Mouse (Mus musculus): ENCODE data around the gene 4632433K11Rik. TPM values are rescaled to one million over a fixed set of nuclear protein-coding genes. Genes with fewer than 3 reads are reported as not detected.
"Not testable (repeated sequence)": the region's sequence is repeated elsewhere in the genome, so short reads cannot be mapped to it uniquely, and the experiment has no call there.

Gene 4632433K11Rik
- polyA plus RNA-seq, 1 experiment, result not detected

DNA sequence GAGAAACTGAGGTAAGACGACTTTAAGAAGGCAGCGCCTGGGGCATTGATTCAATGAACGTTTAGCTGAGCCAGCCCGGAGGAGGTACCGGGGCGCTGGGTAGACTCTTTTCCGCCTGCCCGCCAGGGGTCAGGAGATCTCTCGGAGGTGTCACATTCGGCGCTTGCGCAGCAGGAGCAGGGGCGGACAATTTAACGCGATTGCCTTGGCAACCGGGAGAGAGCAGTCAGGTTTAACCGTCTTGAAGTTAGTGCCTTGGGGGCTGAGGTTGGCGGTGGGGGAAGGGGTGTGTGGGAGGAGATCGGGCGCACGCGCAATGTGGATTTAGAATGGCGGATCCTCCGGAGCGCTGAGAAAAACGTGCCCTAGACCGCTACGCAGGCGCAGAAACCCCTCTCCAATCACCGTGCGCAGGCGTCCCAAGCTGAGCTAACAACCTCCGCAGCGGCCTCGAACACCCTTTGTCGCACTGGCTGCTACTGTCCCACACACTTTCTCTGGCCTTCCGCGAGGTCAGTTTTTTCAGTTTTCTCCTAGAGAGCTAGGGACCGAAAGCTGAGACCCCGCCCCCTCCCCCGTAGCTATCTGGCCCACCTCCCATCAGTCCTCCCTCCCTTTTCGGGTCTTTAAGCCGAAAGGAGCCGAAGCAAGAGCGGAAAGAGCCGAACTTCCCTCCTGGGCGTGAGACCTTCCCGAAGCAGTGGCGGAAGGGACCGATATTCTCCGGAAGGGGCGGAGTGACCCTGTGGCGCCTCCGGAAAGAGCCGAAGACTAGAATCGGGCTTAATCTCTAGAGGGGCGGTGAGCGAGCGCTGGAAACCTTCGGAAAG is 27.2 kb downstream of the 4632433K11Rik start:
- Histone ChIP-seq H3K4me3 (replicated peaks) (peak overlapping the region; percentile 92), H3K4me1 (ENCODE audit: control insufficient read depth) (peaks cover 56% of the 10 kb centered on the region), H3K27me3 (ENCODE audit: control insufficient read depth) (peaks cover 37% of the 10 kb centered on the region), H3K36me3 (ENCODE audit: control insufficient read depth) (peaks cover 27% of the 10 kb centered on the region), H3K9me3 (ENCODE audit: control insufficient read depth, low read length) (peaks cover 4% of the 10 kb centered on the region; the same call in 1 of the 2 replicates)
- TF ChIP-seq GATA1 (IDR thresholded peaks at IDR 0.05; ENCODE audit: low read length) (no peak), TAL1 (IDR thresholded peaks at IDR 0.05; ENCODE audit: low read length) (no peak)

DNA sequence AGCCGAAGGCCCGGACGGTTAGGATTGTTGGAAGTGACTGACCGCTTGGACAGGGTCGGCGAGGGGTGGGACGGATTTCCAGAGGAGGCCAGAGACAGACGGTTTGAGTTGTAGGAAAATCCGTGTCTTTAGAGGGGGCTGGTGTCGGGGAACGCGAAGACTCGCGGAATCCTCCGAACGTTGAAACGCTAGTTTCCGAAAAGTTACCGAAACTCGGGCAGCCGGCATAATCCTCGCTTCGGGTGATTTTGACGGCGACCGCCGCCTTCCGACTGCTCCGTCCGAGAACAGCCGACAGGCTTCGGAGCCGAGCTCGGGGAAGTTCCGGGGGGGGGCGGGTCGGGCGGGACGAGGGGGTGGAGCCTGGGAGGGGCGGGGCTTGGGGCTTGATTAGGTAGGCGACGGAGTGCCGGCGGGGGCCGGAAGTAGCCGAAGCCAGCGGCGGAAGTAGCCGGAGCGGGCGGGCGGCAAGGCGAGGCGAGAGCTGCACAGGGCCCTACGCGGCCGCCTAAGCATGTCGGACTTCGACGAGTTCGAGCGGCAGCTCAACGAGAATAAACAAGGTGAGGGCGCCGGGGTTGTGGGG is 27.9 kb downstream of the 4632433K11Rik start, which contains the start of gene U2af2:
Gene U2af2 (plus strand): TSS at position 370 of the 586 bp plus-strand sequence.
- Histone ChIP-seq H3K4me3 (replicated peaks) (peak within 1 kb of the TSS; percentile 92), H3K36me3 (ENCODE audit: control insufficient read depth) (peaks cover 34% of the 10 kb centered on the region), H3K9me3 (ENCODE audit: control insufficient read depth, low read length) (peaks cover 2% of the 10 kb centered on the region; the same call in 1 of the 2 replicates), H3K4me1 (ENCODE audit: control insufficient read depth) (peaks cover 62% of the 10 kb centered on the region), H3K27me3 (ENCODE audit: control insufficient read depth) (peaks cover 30% of the 10 kb centered on the region)
- no peak for TF ChIP-seq GATA1 (IDR thresholded peaks at IDR 0.05; ENCODE audit: low read length)
- no peak for TF ChIP-seq TAL1 (IDR thresholded peaks at IDR 0.05; ENCODE audit: low read length)

DNA sequence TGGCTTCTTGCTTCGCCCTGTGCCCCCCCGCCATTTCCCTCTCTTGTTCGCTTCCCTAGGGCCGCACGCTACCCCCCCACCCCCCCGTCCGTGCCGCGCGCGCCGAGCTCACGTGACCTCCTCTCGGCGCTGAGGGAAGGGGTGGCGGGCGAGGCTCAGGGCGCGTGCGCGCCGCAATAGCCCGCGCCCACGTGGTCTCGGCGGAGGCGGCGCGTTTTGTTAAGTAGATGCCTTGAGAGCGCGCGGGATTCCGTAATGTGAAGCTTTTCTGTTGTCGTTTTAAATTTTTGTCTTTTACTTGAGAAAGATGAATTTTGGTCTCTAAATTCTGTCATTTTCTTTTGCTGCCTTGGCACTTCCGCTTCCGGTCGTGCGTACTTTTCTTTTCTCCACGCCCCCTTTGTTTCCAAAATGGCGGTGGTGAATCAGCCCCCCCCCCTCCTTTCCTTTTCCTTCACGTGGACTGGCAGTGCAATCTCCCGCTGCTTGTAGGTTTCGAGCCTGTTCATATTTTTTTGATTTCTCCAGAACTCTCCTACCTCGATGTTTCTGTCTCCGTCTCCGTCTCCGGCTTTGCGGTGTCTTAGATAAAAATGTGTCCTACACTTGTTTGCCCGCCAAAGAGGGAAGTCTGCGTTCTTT is 28.6 kb downstream of the 4632433K11Rik start:
- Histone ChIP-seq H3K36me3 (ENCODE audit: control insufficient read depth) (peaks cover 40% of the 10 kb centered on the region), H3K4me3 (replicated peaks) (peak overlapping the region; percentile 92), H3K4me1 (ENCODE audit: control insufficient read depth) (peaks cover 66% of the 10 kb centered on the region), H3K9me3 (ENCODE audit: control insufficient read depth, low read length) (no peaks in the 10 kb centered on the region; the same call in 1 of the 2 replicates), H3K27me3 (ENCODE audit: control insufficient read depth) (peaks cover 24% of the 10 kb centered on the region)
- no peak for TF ChIP-seq GATA1 (IDR thresholded peaks at IDR 0.05; ENCODE audit: low read length)

DNA sequence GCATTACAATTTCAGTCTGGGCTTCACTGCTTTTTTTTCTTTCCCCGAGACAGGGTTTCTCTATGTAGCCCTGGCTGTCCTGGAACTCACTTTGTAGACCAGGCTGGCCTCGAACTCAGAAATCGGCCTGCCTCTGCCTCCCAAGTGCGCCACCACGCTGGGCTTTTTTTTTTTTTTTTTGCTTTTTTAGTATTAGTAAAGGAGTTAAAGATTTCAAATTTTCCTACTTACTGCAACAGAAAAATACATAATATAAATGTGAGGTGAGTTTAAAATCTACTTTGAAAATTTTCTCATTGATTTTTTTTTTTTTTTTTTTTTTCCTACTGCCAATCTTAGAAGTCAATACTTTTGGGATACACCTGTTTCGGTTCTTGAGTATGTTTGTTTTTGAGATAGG is 31.0 kb downstream of the 4632433K11Rik start:
- Histone ChIP-seq H3K27me3 (ENCODE audit: control insufficient read depth) (peaks cover 2% of the 10 kb centered on the region; the same call in 1 of the 2 replicates), H3K9me3 (ENCODE audit: control insufficient read depth, low read length) (no peaks in the 10 kb centered on the region), H3K4me1 (ENCODE audit: control insufficient read depth) (peaks cover 74% of the 10 kb centered on the region), H3K4me3 (replicated peaks) (no peak overlapping the region), H3K36me3 (ENCODE audit: control insufficient read depth) (peaks cover 64% of the 10 kb centered on the region)
- TF ChIP-seq GATA1 (IDR thresholded peaks at IDR 0.05; ENCODE audit: low read length), result no peak
- no peak for TF ChIP-seq TAL1 (IDR thresholded peaks at IDR 0.05; ENCODE audit: low read length)

DNA sequence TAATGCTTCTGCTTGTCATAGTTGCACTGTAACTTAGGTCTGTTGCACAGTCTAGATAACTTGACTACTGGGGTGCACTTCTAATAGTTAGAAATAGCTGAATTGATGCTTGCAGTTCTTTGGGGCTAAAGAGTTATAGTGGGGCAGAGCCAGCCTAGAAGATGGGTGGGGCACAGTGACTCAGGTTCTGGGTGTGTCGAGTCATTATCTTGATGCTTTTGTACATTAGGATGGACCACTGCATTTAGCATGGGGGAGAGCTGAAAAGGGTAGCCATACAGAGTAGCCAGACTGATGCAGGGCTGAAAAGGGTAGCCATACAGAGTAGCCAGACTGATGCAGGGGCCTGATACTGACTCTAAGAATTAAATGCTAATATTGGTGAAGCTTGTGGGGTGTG is 39.7 kb downstream of the 4632433K11Rik start:
- Histone ChIP-seq H3K4me3 (replicated peaks) (peak overlapping the region; percentile 44), H3K27me3 (ENCODE audit: control insufficient read depth) (no peaks in the 10 kb centered on the region), H3K9me3 (ENCODE audit: control insufficient read depth, low read length) (no peaks in the 10 kb centered on the region), H3K4me1 (ENCODE audit: control insufficient read depth) (peaks cover 87% of the 10 kb centered on the region), H3K36me3 (ENCODE audit: control insufficient read depth) (peaks cover 99% of the 10 kb centered on the region)
- TF ChIP-seq TAL1 (IDR thresholded peaks at IDR 0.05; ENCODE audit: low read length), result no peak
- TF ChIP-seq GATA1 (IDR thresholded peaks at IDR 0.05; ENCODE audit: low read length), result peak; percentile 92

DNA sequence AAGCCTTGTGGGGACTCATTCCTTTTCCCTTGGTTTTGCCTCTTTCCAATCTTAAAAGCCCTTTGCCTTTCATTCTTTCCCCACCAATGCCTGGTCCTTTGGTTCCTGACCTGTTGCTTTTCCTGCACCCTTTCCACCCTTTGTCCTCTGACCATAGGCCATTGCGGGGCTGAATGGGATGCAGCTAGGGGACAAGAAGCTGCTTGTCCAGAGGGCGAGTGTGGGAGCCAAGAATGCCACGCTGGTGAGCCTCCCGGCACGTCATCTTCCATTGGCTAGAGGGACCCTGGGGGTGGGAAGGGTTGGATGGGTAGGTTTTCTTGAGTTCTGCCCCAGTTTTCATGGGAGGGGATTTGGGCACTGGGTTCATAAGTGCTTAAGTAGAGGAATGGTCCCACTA is 41.1 kb downstream of the 4632433K11Rik start:
- TF ChIP-seq TAL1 (IDR thresholded peaks at IDR 0.05; ENCODE audit: low read length) (no peak), GATA1 (IDR thresholded peaks at IDR 0.05; ENCODE audit: low read length) (no peak)
- Histone ChIP-seq H3K9me3 (ENCODE audit: control insufficient read depth, low read length) (no peaks in the 10 kb centered on the region), H3K4me1 (ENCODE audit: control insufficient read depth) (peaks cover 88% of the 10 kb centered on the region), H3K36me3 (ENCODE audit: control insufficient read depth) (peaks cover 97% of the 10 kb centered on the region), H3K4me3 (replicated peaks) (no peak overlapping the region), H3K27me3 (ENCODE audit: control insufficient read depth) (no peaks in the 10 kb centered on the region)

DNA sequence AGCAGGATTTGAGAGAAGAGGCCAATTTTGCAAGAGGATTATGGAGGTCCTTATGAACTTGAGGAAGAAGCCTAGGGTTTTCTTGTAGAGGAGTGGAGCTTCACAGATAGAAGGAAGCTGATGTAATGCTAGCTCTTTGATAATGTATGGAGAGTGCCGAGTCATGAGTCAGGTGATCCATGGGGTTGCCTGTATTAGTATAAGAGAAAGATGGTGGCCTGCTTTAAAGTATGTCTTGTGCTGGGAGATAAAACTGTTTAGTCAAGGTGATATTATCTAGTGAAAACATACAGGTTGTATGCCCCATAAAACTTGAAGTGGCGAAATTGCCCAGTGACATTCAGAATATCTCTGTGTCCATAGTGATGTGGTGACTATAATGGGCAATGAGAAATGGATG is 43.0 kb downstream of the 4632433K11Rik start:
- TF ChIP-seq TAL1 (IDR thresholded peaks at IDR 0.05; ENCODE audit: low read length), result no peak; the same call in 2 of the 3 replicates
- no peak; the same call in 1 of the 2 replicates for TF ChIP-seq GATA1 (IDR thresholded peaks at IDR 0.05; ENCODE audit: low read length)
- Histone ChIP-seq H3K9me3 (ENCODE audit: control insufficient read depth, low read length) (no peaks in the 10 kb centered on the region), H3K36me3 (ENCODE audit: control insufficient read depth) (peaks cover 80% of the 10 kb centered on the region), H3K4me3 (replicated peaks) (peak overlapping the region; percentile 30), H3K27me3 (ENCODE audit: control insufficient read depth) (no peaks in the 10 kb centered on the region), H3K4me1 (ENCODE audit: control insufficient read depth) (peaks cover 80% of the 10 kb centered on the region)

DNA sequence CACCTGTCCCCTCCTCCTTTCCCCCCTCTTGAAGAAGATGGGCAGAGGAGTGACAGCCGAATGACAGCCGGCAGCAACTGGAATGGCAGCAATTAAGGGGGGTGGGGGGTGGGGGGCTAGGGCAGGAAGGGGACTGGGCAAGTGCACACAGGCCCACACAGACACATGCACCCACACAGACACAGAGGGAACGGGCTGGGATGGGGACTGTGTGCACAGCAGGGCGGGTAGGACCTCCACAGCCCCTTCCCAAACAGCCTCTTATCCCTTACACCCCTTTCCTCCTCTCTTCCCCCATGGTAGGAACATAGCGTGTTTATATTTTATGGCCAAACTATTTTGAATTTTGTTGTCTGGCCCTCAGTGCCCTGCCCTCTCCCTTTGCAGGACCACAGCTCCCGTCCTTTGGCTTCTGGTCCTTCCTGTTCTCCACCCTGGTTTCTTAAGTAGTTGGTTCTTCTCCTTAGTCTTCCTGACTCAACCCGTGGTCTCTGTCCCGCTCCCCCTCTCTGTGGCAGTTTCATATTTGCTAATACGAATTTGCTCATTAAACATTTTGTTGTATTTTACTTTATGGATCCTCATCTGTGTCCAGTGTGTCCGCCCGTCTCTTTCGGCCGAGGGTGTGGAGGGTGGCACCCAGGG is 45.6 kb downstream of the 4632433K11Rik start:
- Histone ChIP-seq H3K4me1 (ENCODE audit: control insufficient read depth) (peaks cover 74% of the 10 kb centered on the region), H3K36me3 (ENCODE audit: control insufficient read depth) (peaks cover 78% of the 10 kb centered on the region), H3K4me3 (replicated peaks) (peak overlapping the region; percentile 100)
- not testable (repeated sequence) for H3K27me3 ChIP-seq (ENCODE audit: control insufficient read depth); H3K9me3 ChIP-seq (ENCODE audit: control insufficient read depth, low read length)
